Mouse (Mus musculus): ENCODE results near the gene Nt5c1b. TPM values are rescaled to one million over a fixed set of nuclear protein-coding genes. Genes with fewer than 3 reads are reported as not detected.

Nt5c1b gene
- total RNA-seq (2017): 0.95 to 1.7 TPM in 2 of 3 replicates, not detected in the other

- ATAC-seq (replicated peaks; ENCODE audit: insufficient number of reproducible peaks, low FRiP score, low TSS enrichment, poor library complexity, severe bottlenecking): no peak
These were observed at the start of gene Nt5c1b for GRCm38 (mm10) chr12:10369673-10370072. Nt5c1b (plus strand) TSS chr12:10369973.

- no peak for ATAC-seq (replicated peaks; ENCODE audit: insufficient number of reproducible peaks, low FRiP score, low TSS enrichment, poor library complexity, severe bottlenecking)
These were observed 42.1 kb upstream of the Nt5c1b start for GRCm38 (mm10) chr12:10327651-10328050.

- no peak for ATAC-seq (replicated peaks; ENCODE audit: insufficient number of reproducible peaks, low FRiP score, low TSS enrichment, poor library complexity, severe bottlenecking)
These were observed 40.3 kb upstream of the Nt5c1b start for GRCm38 (mm10) chr12:10329460-10329859.

GRCm38 (mm10) chr12:10340604-10341003, 29.2 kb upstream of the Nt5c1b start:
- ATAC-seq (replicated peaks; ENCODE audit: insufficient number of reproducible peaks, low FRiP score, low TSS enrichment, poor library complexity, severe bottlenecking): no peak

- ATAC-seq (replicated peaks; ENCODE audit: insufficient number of reproducible peaks, low FRiP score, low TSS enrichment, poor library complexity, severe bottlenecking): no peak
These were observed 19.1 kb upstream of the Nt5c1b start for GRCm38 (mm10) chr12:10350706-10351105.

- no peak for ATAC-seq (replicated peaks; ENCODE audit: insufficient number of reproducible peaks, low FRiP score, low TSS enrichment, poor library complexity, severe bottlenecking)
These were observed 12.0 kb upstream of the Nt5c1b start for GRCm38 (mm10) chr12:10357756-10358155.

GRCm38 (mm10) chr12:10390671-10391441, 21.1 kb downstream of the Nt5c1b start, which contains the start of gene Rdh14:
Rdh14 (plus strand) TSS chr12:10390772.
- peak; percentile 100 for ATAC-seq (replicated peaks; ENCODE audit: insufficient number of reproducible peaks, low FRiP score, low TSS enrichment, poor library complexity, severe bottlenecking)

- no peak for ATAC-seq (replicated peaks; ENCODE audit: insufficient number of reproducible peaks, low FRiP score, low TSS enrichment, poor library complexity, severe bottlenecking)
These were observed 31.0 kb downstream of the Nt5c1b start for GRCm38 (mm10) chr12:10400788-10401187.

GRCm38 (mm10) chr12:10402421-10403115, 32.8 kb downstream of the Nt5c1b start:
- no peak for ATAC-seq (replicated peaks; ENCODE audit: insufficient number of reproducible peaks, low FRiP score, low TSS enrichment, poor library complexity, severe bottlenecking)

GRCm38 (mm10) chr12:10410511-10411179, 40.9 kb downstream of the Nt5c1b start:
- no peak for ATAC-seq (replicated peaks; ENCODE audit: insufficient number of reproducible peaks, low FRiP score, low TSS enrichment, poor library complexity, severe bottlenecking)

- ATAC-seq (replicated peaks; ENCODE audit: insufficient number of reproducible peaks, low FRiP score, low TSS enrichment, poor library complexity, severe bottlenecking): no peak
These were observed 41.7 kb downstream of the Nt5c1b start for GRCm38 (mm10) chr12:10411453-10411852.

GRCm38 (mm10) chr12:10422347-10422746, 52.6 kb downstream of the Nt5c1b start:
- ATAC-seq (replicated peaks; ENCODE audit: insufficient number of reproducible peaks, low FRiP score, low TSS enrichment, poor library complexity, severe bottlenecking): no peak

GRCm38 (mm10) chr12:10425982-10426863, 56.5 kb downstream of the Nt5c1b start:
- ATAC-seq (replicated peaks; ENCODE audit: insufficient number of reproducible peaks, low FRiP score, low TSS enrichment, poor library complexity, severe bottlenecking): no peak

- ATAC-seq (replicated peaks; ENCODE audit: insufficient number of reproducible peaks, low FRiP score, low TSS enrichment, poor library complexity, severe bottlenecking): no peak
These were observed 61.2 kb downstream of the Nt5c1b start for GRCm38 (mm10) chr12:10430999-10431398.

GRCm38 (mm10) chr12:10438054-10439001, 68.6 kb downstream of the Nt5c1b start:
- no peak for ATAC-seq (replicated peaks; ENCODE audit: insufficient number of reproducible peaks, low FRiP score, low TSS enrichment, poor library complexity, severe bottlenecking)

Measured in monocyte, adult 5-6 weeks (primary cell).